Mouse (Mus musculus) testis, postnatal 10 days (tissue): ENCODE measurements at regions not wholly inside any gene's neighbourhood (a gene's known extent, or its start where the extent isn't known, plus 50 kb on each side); places are given as distances from the start of the nearest gene placed in this dataset.
"Not testable (repeated sequence)": the region's sequence is repeated elsewhere in the genome, so short reads cannot be mapped to it uniquely, and the experiment has no call there.

Source experiments
- DNase-seq: peaks from one replicate; pipeline ENCODE4 v3.0.0; 2021; ENCODE audit warnings: low spot score

- no peak for DNase-seq
Measured at GRCm38 (mm10) chr1:189584831-189585230, 103.1 kb downstream of the Cenpf start.

- DNase-seq = no peak
Measured at GRCm38 (mm10) chr1:189581427-189581826, 106.5 kb downstream of the Cenpf start.

GRCm38 (mm10) chr1:189579358-189579757 lies 108.5 kb downstream of the Cenpf start:
- DNase-seq = peak; percentile 63

GRCm38 (mm10) chr1:189576311-189577002 lies 111.4 kb downstream of the Cenpf start:
- DNase-seq = no peak

GRCm38 (mm10) chr1:189575525-189576240 lies 112.2 kb downstream of the Cenpf start:
- DNase-seq = no peak

- DNase-seq = no peak
Measured at GRCm38 (mm10) chr1:189566491-189566890, 121.4 kb downstream of the Cenpf start.

GRCm38 (mm10) chr1:189561831-189562230 lies 126.1 kb downstream of the Cenpf start:
- no peak for DNase-seq

GRCm38 (mm10) chr1:189560576-189560975 lies 127.3 kb downstream of the Cenpf start:
- DNase-seq = no peak

GRCm38 (mm10) chr1:189550851-189551250 lies 137.0 kb downstream of the Cenpf start:
- no peak for DNase-seq

- DNase-seq = no peak
Measured at GRCm38 (mm10) chr1:189532834-189533233, 130.8 kb upstream of the Kcnk2 start.

- DNase-seq = no peak
Measured at GRCm38 (mm10) chr1:189526329-189526728, 124.3 kb upstream of the Kcnk2 start.

- DNase-seq = no peak
Measured at GRCm38 (mm10) chr1:189515476-189515875, 113.4 kb upstream of the Kcnk2 start.

GRCm38 (mm10) chr1:189513358-189513757 lies 111.3 kb upstream of the Kcnk2 start:
- no peak for DNase-seq

GRCm38 (mm10) chr1:189507301-189507700 lies 105.2 kb upstream of the Kcnk2 start:
- DNase-seq = not testable (repeated sequence)

- DNase-seq = no peak
Measured at GRCm38 (mm10) chr1:189499703-189500102, 97.6 kb upstream of the Kcnk2 start.

GRCm38 (mm10) chr1:189499141-189499540 lies 97.1 kb upstream of the Kcnk2 start:
- DNase-seq = no peak

- DNase-seq = no peak
Measured at GRCm38 (mm10) chr1:189497031-189497430, 95.0 kb upstream of the Kcnk2 start.

- no peak for DNase-seq
Measured at GRCm38 (mm10) chr1:189495386-189496150, 93.5 kb upstream of the Kcnk2 start.

- DNase-seq = no peak
Measured at GRCm38 (mm10) chr1:189494896-189495295, 92.8 kb upstream of the Kcnk2 start.

- no peak for DNase-seq
Measured at GRCm38 (mm10) chr1:189485336-189485735, 83.3 kb upstream of the Kcnk2 start.

- no peak for DNase-seq
Measured at GRCm38 (mm10) chr1:189483331-189483730, 81.3 kb upstream of the Kcnk2 start.

- DNase-seq = no peak
Measured at GRCm38 (mm10) chr1:189478051-189478450, 76.0 kb upstream of the Kcnk2 start.

- DNase-seq = no peak
Measured at GRCm38 (mm10) chr1:189476796-189477195, 74.7 kb upstream of the Kcnk2 start.
